Mouse (Mus musculus) forebrain, embryonic 16.5 days (tissue): Measurements from ENCODE around the gene Ets1. TPM values are rescaled to one million over a fixed set of nuclear protein-coding genes. Genes with fewer than 3 reads are reported as not detected.
A peak's percentile ranks its signal among the peaks of the same experiment; 100 is the strongest.

Experiments
- ATAC-seq: fragments of 200-750 bp; cut with Nextera tagmentation; 2 replicates; pipeline ENCODE4 v1.8.0; 2017; ENCODE audit warnings: mild to moderate bottlenecking, moderate library complexity
- H3K27ac ChIP-seq: fragments of 300-500 bp; sonication (generic); 2 replicates; pipeline ENCODE4 v1.5.1; 2014; ENCODE audit warnings: low read length, control low read depth
- H3K27me3 ChIP-seq: fragments of 300-500 bp; sonication (generic); replicated peaks from 2 replicates; pipeline ENCODE4 v1.6.1; 2014; ENCODE audit warnings: low read length; ENCODE audit not compliant: control insufficient read depth, insufficient read depth
- H3K36me3 ChIP-seq: fragments of 300-500 bp; sonication (generic); 2 replicates; pipeline ENCODE4 v1.6.1; 2014; ENCODE audit not compliant: control insufficient read depth, insufficient read depth
- H3K4me1 ChIP-seq: fragments of 300-500 bp; sonication (generic); replicated peaks from 2 replicates; pipeline ENCODE4 v1.6.1; 2014; ENCODE audit warnings: low read length; ENCODE audit not compliant: control insufficient read depth, insufficient read depth
- H3K4me2 ChIP-seq: fragments of 300-500 bp; sonication (generic); 2 replicates; pipeline ENCODE4 v1.6.1; 2014; ENCODE audit warnings: mild to moderate bottlenecking, low read length, control low read depth
- H3K4me3 ChIP-seq: fragments of 300-500 bp; sonication (generic); replicated peaks from 2 replicates; pipeline ENCODE4 v1.5.1; 2014; ENCODE audit warnings: mild to moderate bottlenecking, low read length, control low read depth
- H3K9ac ChIP-seq: fragments of 300-500 bp; sonication (generic); replicated peaks from 2 replicates; pipeline ENCODE4 v1.6.1; 2014; ENCODE audit warnings: low read depth, low read length, control low read depth
- H3K9me3 ChIP-seq: fragments of 300-500 bp; sonication (generic); 2 replicates; pipeline ENCODE4 v1.6.1; 2016; ENCODE audit warnings: low read length; ENCODE audit not compliant: control insufficient read depth
- whole genome bisulfite sequencing: fragments of 180-500 bp; shearing (Covaris S2); extraction: QIAGEN DNeasy Blood & Tissue Kit; methylation state at CpG from one replicate; pipeline ENCODE4 v1.1.7; 2014; 5-methylcytosine and 5-hydroxymethylcytosine counted together
- polyA plus RNA-seq: library from polyadenylated mRNA; unstranded; fragments of >200 nt; fragmentation: Nextera tagmentation; extraction: Ambion mirVana; gene quantifications from 2 replicates; pipeline ENCODE4 v1.2.1, GENCODE M21; 2015

The Ets1 gene
- polyA plus RNA-seq, 1 experiment from 2014 or later: 21.3 TPM

DNA sequence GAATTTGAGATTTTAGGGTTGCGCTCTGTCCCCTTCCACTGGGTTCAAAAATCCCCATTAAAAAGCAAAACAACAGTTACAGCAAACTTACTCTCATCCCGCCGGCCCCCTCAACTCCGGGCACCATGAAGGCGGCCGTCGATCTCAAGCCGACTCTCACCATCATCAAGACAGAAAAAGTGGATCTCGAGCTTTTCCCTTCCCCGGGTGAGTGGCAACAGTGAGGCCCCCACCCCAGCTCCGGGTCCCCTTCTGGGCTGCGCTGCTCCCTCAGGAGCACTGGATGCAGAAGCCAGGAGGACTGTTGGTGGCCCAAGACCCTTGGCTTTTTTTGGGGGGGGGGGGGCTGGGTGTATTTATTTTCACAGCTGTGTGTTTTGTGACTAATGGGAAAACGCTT lies 60.2 kb downstream of the Ets1 start:
- Histone ChIP-seq H3K4me1 (peaks cover 14% of the 10 kb centered on the region), H3K27ac (no peak overlapping the region), H3K36me3 (no peaks in the 10 kb centered on the region), H3K9ac (peak overlapping the region; percentile 64), H3K4me3 (peak overlapping the region; percentile 71), H3K4me2 (peak overlapping the region; percentile 68), H3K9me3 (no peaks in the 10 kb centered on the region), H3K27me3 (peaks cover 45% of the 10 kb centered on the region)
- WGBS: under 1% methylated on average over 13 of the region's 13 CpGs
- peak; percentile 29 for ATAC-seq

DNA sequence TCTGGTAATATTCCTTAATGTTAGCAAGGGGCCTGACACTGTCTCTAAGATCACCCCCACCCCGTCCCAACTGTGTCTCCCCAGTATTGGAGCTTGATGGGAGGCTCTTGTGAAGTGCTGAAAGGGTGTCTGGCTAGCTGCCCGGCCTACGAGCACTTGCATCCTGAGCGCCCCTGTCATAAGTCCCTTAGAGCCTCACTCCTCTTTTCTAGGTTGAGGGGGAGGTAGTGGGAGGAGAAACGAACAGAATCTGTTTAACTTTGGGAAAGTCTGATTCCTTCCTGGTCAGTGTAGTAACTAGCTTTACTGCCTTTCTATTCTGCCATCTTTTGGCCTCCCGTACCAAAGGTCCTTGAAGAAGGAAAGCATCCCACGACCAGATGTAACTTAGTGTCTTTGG lies 60.7 kb downstream of the Ets1 start:
- Histone ChIP-seq H3K9ac (0 out of 2 replicates have a peak overlapping the region, but pooled peaks have one; percentile 20), H3K36me3 (no peaks in the 10 kb centered on the region), H3K9me3 (no peaks in the 10 kb centered on the region), H3K4me2 (peak overlapping the region; percentile 68), H3K27ac (no peak overlapping the region), H3K4me1 (peaks cover 9% of the 10 kb centered on the region), H3K4me3 (peak overlapping the region; percentile 71), H3K27me3 (peaks cover 42% of the 10 kb centered on the region)
- no peak for ATAC-seq
- WGBS: 7% methylated on average over 7 of the region's 7 CpGs

DNA sequence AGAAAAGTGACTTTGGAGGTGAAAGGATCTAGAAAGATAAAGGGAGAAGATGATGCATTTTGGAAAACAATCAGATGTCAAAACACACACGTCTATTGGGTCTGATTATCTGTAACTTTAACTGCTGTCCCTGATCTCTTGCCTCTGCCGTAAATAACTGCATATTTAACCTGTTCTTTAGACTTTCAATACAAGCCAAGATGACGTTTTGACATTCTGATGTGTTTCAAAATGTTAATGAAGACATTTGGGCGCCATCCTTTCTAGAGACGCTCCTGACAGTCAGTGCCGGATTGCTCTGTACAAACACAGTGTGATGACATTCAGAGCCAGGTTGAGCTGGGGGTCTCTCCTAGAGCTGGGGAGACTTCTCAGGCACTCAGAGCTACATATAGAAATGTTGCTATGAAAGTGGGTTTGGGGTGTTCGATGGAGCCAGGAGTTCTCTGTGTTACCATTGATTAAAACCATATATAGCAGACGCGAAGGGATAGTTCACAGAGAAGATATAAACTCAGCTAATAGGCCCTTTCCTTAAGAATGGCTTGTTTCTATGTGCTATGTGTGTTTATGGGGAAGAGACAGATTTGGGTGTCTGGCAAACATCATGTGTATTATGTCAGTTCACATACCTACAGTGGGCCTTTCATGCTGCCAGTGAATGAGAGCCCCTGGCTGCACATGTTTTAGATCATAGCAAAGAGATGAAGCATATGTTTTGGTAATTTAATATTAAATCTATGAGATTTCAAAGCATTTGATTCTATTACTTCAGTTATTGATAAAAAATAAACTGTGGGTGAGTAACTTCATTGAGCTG lies 61.5 kb downstream of the Ets1 start:
- 64% methylated on average over 9 of the region's 9 CpGs for WGBS
- no peak overlapping the region for H3K27ac ChIP-seq
- H3K4me1 ChIP-seq: peaks cover 8% of the 10 kb centered on the region; the same call in 1 of the 2 replicates
- peaks cover 42% of the 10 kb centered on the region for H3K27me3 ChIP-seq
- H3K9ac ChIP-seq: no peak overlapping the region
- no peaks in the 10 kb centered on the region for H3K36me3 ChIP-seq
- peak overlapping the region; percentile 68 for H3K4me2 ChIP-seq
- ATAC-seq: no peak
- H3K4me3 ChIP-seq: peak overlapping the region; percentile 27
- H3K9me3 ChIP-seq: no peaks in the 10 kb centered on the region

- Histone ChIP-seq H3K27ac (no peak overlapping the region), H3K36me3 (no peaks in the 10 kb centered on the region), H3K9ac (no peak overlapping the region), H3K27me3 (peaks cover 36% of the 10 kb centered on the region), H3K9me3 (no peaks in the 10 kb centered on the region), H3K4me3 (no peak overlapping the region), H3K4me1 (peaks cover 8% of the 10 kb centered on the region; the same call in 1 of the 2 replicates), H3K4me2 (peak overlapping the region; percentile 16; the same call in 1 of the 2 replicates)
- ATAC-seq: no peak
- 84% methylated on average over 4 of the region's 4 CpGs for WGBS
Measured at GRCm38 (mm10) chr9:32698766-32699165, 62.7 kb downstream of the Ets1 start.

- no peak for ATAC-seq
- peak overlapping the region; percentile 25 for H3K4me2 ChIP-seq
- 70% methylated on average over 8 of the region's 8 CpGs for WGBS
- peaks cover 30% of the 10 kb centered on the region for H3K27me3 ChIP-seq
- H3K27ac ChIP-seq: no peak overlapping the region
- H3K4me1 ChIP-seq: peaks cover 8% of the 10 kb centered on the region; the same call in 1 of the 2 replicates
- no peaks in the 10 kb centered on the region for H3K9me3 ChIP-seq
- H3K36me3 ChIP-seq: no peaks in the 10 kb centered on the region
- H3K4me3 ChIP-seq: no peak overlapping the region
- no peak overlapping the region for H3K9ac ChIP-seq
Measured at GRCm38 (mm10) chr9:32699391-32699841, 63.4 kb downstream of the Ets1 start.

DNA sequence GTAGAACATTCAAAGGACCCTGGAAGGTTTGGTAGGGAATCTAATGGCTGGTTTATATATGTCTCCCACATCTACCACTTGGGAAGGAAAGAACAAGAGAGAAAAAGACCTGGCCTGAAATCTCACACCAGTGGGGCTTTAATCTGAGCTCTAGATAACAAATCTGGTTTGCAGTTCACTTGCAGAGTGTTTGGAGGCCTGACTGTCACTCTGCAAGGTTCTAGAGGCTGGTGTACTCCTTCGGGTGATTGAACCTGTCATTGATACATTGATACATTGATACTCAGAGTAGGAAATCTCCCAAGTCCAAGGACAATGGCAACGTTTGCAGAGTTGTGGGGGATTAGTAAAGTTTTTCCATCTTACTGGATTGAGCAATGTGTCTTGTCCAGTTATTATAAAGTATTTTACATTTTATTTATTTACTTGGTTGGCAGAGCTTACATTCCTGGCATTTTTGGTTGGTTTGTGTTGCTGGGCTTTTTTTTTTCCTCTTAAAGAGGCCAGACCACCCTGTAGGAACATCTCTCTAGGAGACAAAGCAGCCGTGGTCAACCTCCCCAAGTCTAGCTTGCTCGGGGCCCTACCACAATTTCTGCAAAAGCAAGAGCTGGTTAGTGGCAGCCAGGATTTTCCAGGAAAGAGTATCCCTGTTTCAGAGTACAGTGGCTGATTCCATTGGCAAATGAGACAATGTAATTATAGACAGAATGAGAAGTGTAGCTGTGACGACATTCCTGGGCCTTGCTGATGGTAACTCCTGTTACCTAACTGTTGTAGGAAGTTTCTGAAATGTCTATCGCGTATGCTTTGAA lies 64.3 kb downstream of the Ets1 start:
- Histone ChIP-seq H3K4me3 (no peak overlapping the region), H3K27me3 (peaks cover 30% of the 10 kb centered on the region), H3K36me3 (no peaks in the 10 kb centered on the region), H3K9me3 (no peaks in the 10 kb centered on the region), H3K9ac (no peak overlapping the region), H3K4me1 (peaks cover 7% of the 10 kb centered on the region; the same call in 1 of the 2 replicates), H3K27ac (no peak overlapping the region), H3K4me2 (no peak overlapping the region)
- no peak for ATAC-seq
- 75% methylated on average over 7 of the region's 7 CpGs for WGBS

DNA sequence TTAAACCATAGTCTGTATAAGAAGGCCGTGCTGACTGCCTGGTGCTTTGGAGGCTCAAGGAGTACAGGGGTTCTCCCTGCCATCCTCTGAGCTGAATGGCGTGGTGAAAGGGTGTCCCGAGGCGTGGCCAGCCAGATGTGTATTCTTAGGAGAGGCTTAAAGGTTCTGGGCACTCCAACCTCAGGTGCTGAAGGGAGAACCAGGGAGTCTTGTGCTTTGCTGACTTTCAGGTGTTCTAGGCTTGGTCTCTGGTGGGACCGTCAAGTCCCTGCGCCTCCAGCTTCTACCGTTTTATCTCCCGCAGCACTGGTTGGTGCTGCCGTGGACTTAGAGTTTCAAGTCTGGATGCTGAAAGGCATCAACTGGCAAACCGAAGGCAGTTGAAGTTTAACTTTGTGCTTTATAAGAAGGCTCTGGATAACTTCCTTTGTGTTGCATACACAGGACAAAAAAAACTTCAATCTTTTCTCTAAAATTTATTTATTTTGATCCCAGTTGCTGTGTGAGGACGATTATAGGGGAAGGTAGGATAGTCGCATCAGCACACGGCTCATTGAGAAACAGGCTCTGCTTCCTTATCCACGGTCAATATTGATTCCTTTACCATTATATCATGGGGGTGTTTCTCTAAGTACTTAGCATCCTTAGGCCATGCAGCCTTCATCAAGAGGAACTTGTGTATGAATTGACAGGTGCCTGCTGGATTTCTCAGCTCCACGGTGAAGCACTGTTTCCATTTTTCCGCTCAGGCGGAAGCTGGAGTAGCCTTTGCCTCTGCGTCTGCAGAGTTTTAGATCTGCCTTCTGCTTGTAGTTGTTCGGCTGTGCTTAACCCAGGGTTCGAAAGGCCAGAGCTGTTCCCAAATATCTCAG lies 65.3 kb downstream of the Ets1 start:
- Histone ChIP-seq H3K27ac (no peak overlapping the region), H3K4me2 (no peak overlapping the region), H3K27me3 (peaks cover 28% of the 10 kb centered on the region), H3K4me3 (no peak overlapping the region), H3K9me3 (no peaks in the 10 kb centered on the region), H3K9ac (no peak overlapping the region), H3K4me1 (peaks cover 3% of the 10 kb centered on the region; the same call in 1 of the 2 replicates), H3K36me3 (no peaks in the 10 kb centered on the region)
- WGBS: 86% methylated on average over 20 of the region's 20 CpGs
- no peak for ATAC-seq

DNA sequence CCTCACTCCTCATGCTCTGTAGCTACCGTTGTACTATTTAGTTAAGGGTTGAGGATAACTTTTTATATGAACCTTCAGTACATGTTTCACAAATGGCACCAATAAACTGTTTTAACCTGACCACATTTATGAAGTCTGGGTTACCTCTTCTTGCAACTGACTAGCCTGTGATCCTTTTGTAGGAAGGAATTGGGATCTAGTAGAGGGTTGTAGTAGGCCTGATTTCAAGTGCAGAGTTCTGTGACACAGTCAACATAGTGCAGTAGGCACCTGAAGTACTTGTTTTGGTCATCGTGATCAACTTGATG lies 65.9 kb downstream of the Ets1 start:
- no peak overlapping the region for H3K4me2 ChIP-seq
- no peak overlapping the region for H3K27ac ChIP-seq
- no peaks in the 10 kb centered on the region for H3K9me3 ChIP-seq
- peaks cover 24% of the 10 kb centered on the region for H3K27me3 ChIP-seq
- no peak overlapping the region for H3K9ac ChIP-seq
- no peaks in the 10 kb centered on the region for H3K36me3 ChIP-seq
- no peaks in the 10 kb centered on the region; the same call in 1 of the 2 replicates for H3K4me1 ChIP-seq
- no peak for ATAC-seq
- WGBS: 85% methylated on average over 2 of the region's 2 CpGs
- no peak overlapping the region for H3K4me3 ChIP-seq
